Mouse (Mus musculus) CH12F3 (cell line): Measurements from ENCODE around the gene Pfkl.
"Not testable (repeated sequence)": the region's sequence is repeated elsewhere in the genome, so short reads cannot be mapped to it uniquely, and the experiment has no call there.

Source experiments
- in situ Hi-C: fragments of 300-500 bp; cut with MboI; formaldehyde crosslinking; loops from 2 replicates; pipeline ENCODE4 v1.14.3; 2020; ENCODE audit warnings: low sequenced_read_pairs

The Pfkl gene

GRCm38 (mm10) chr10:77971709-77972553 is 38.0 kb downstream of the Pfkl start:
- in situ Hi-C loops, result no loop called here

- in situ Hi-C loops, result no loop called here
These were observed 38.7 kb downstream of the Pfkl start for GRCm38 (mm10) chr10:77971191-77971590.

GRCm38 (mm10) chr10:77970481-77970880 is 39.4 kb downstream of the Pfkl start, which contains the start of gene Trpm2:
TSS of gene Trpm2 (minus strand) at chr10:77970563.
- in situ Hi-C loops, result no loop called here

GRCm38 (mm10) chr10:77969973-77970325 is 39.9 kb downstream of the Pfkl start:
- in situ Hi-C loops, result no loop called here

GRCm38 (mm10) chr10:77969274-77969972 is 40.5 kb downstream of the Pfkl start:
- in situ Hi-C loops, result no loop called here

GRCm38 (mm10) chr10:77963971-77964370 is 45.9 kb downstream of the Pfkl start:
- in situ Hi-C loops, result no loop called here

GRCm38 (mm10) chr10:77962725-77963124 is 47.2 kb downstream of the Pfkl start:
- in situ Hi-C loops, result no loop called here

GRCm38 (mm10) chr10:77950468-77950867 is 59.4 kb downstream of the Pfkl start:
- in situ Hi-C loops, result not testable (repeated sequence)

- in situ Hi-C loops, result no loop called here
These were observed 70.2 kb downstream of the Pfkl start for GRCm38 (mm10) chr10:77939685-77940084.
